Mouse (Mus musculus): Measurements from ENCODE around the gene Spcs1. TPM values are rescaled to one million over a fixed set of nuclear protein-coding genes. Genes with fewer than 3 reads are reported as not detected.
A peak's percentile ranks its signal among the peaks of the same experiment; 100 is the strongest.

The Spcs1 gene
- polyA plus RNA-seq, 1 experiment from 2014 or later = 264 TPM

DNA sequence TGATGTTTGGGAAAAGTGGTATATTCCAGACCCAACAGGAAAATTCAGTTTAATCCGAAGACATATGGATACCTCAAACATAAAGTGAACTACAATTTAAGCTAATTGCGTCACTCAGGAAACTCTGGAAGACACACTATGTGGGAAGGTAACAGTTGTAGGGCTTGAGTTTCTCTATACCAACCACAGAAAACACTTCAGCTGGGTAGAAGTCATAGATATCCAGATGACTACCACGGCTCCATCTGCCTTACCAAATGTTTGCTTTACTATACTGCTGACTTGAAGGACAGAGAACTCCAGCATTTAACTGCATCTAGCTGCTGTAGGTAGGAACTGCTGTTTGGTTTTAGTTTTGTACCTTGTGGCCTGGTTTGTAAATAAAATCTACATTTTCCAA is 10.1 kb upstream of the Spcs1 start:
- peaks cover 28% of the 10 kb centered on the region for H3K4me1 ChIP-seq (replicated peaks)
- H3K27ac ChIP-seq (replicated peaks) = no peak overlapping the region
- no peak for ATAC-seq (ENCODE audit: insufficient read depth)
- H3K27me3 ChIP-seq = no peaks in the 10 kb centered on the region
- H3K4me2 ChIP-seq = no peak overlapping the region
- H3K4me3 ChIP-seq (replicated peaks) = no peak overlapping the region
- peaks cover 84% of the 10 kb centered on the region for H3K36me3 ChIP-seq (replicated peaks)
- WGBS (ENCODE audit: insufficient replicate concordance) = 77% methylated on average over 3 of the region's 3 CpGs
- no peaks in the 10 kb centered on the region for H3K9me3 ChIP-seq (replicated peaks)
- H3K9ac ChIP-seq = no peak overlapping the region

DNA sequence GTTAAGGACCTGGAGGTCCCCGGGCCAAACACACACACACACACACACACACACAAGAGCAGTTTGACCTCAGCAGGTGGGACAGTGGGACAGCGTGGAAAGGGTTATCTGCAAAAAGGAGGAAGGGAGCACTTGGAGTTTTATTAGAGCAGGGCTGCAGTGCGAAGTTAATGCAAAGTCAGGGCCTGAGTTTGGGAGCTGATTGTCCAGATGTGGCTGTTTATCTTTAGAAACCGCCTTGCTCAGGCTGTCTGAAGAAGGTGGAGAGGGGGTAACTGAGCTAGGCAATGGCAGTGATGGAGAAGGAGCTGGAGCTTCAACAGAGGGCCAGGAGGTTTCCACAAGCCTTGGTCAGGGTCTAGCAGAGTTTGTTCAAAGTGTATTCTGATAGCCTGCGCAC is 5.3 kb upstream of the Spcs1 start:
- H3K27ac ChIP-seq (replicated peaks) = peak overlapping the region; percentile 51
- H3K9ac ChIP-seq = 0 out of 2 replicates have a peak overlapping the region, but pooled peaks have one; percentile 0
- WGBS (ENCODE audit: insufficient replicate concordance) = 37% methylated on average over 5 of the region's 5 CpGs
- peaks cover 29% of the 10 kb centered on the region for H3K4me1 ChIP-seq (replicated peaks)
- no peaks in the 10 kb centered on the region for H3K9me3 ChIP-seq (replicated peaks)
- H3K36me3 ChIP-seq (replicated peaks) = peaks cover 36% of the 10 kb centered on the region
- no peaks in the 10 kb centered on the region for H3K27me3 ChIP-seq
- H3K4me2 ChIP-seq = no peak overlapping the region
- peak; percentile 61; the same call in 1 of the 2 replicates for ATAC-seq (ENCODE audit: insufficient read depth)
- no peak overlapping the region for H3K4me3 ChIP-seq (replicated peaks)

DNA sequence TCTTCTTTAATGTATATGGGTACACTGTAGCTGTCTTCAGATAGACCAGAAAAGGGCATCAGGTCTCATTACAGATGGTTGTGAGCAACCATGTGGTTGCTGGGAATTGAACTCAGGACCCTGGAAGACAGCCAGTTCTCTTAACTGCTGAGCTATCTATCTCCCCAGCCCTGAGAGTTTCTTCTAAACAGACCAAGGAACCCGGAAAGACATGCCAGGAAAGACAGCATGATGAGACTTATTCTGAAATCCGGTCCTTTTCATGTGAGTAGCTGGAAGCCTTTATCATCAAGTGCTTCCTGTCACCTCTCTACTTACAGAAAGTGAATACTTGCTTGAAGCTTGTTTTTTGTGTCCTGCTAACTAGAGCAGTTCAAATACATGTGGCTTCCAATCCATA is 3.1 kb upstream of the Spcs1 start:
- 50% methylated on average over 2 of the region's 2 CpGs for WGBS (ENCODE audit: insufficient replicate concordance)
- no peak for ATAC-seq (ENCODE audit: insufficient read depth)
- Histone ChIP-seq H3K4me3 (replicated peaks) (no peak overlapping the region), H3K9ac (no peak overlapping the region), H3K27ac (replicated peaks) (no peak overlapping the region), H3K4me2 (no peak overlapping the region), H3K4me1 (replicated peaks) (peaks cover 40% of the 10 kb centered on the region), H3K27me3 (no peaks in the 10 kb centered on the region), H3K36me3 (replicated peaks) (peaks cover 13% of the 10 kb centered on the region), H3K9me3 (replicated peaks) (no peaks in the 10 kb centered on the region)

DNA sequence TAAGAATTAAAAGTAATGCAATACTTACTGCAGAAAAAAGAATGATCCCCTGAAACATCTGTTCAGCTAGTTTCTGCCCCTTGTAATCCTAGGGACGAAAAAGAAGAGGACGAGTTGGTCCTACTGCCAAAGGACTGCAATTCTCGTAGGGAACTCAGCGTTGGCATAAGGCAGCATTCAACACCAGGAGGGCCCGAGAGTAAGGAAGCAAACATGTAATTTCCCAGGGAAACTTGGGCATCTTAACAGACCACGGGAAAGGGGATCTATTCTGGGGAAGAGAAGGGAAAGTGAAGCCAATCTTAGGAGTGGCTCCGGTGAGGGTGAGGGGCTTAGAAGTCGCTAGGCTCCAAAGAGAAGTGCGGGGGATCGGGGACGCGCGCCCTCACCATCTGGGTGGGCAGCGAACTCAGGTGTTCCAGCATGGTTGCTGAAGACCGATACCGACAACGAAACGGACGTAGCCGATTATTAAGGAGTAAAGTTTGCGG is 611 bp downstream of the Spcs1 start:
- H3K27me3 ChIP-seq = no peaks in the 10 kb centered on the region
- peaks cover 28% of the 10 kb centered on the region for H3K4me1 ChIP-seq (replicated peaks)
- H3K27ac ChIP-seq (replicated peaks) = peak overlapping the region; percentile 94
- peak overlapping the region; percentile 98 for H3K4me3 ChIP-seq (replicated peaks)
- peak overlapping the region; percentile 85 for H3K9ac ChIP-seq
- ATAC-seq (ENCODE audit: insufficient read depth) = no peak
- no peaks in the 10 kb centered on the region for H3K9me3 ChIP-seq (replicated peaks)
- peak overlapping the region; percentile 79 for H3K4me2 ChIP-seq
- under 1% methylated on average over 21 of the region's 21 CpGs for WGBS (ENCODE audit: insufficient replicate concordance)
- peaks cover 17% of the 10 kb centered on the region for H3K36me3 ChIP-seq (replicated peaks)

DNA sequence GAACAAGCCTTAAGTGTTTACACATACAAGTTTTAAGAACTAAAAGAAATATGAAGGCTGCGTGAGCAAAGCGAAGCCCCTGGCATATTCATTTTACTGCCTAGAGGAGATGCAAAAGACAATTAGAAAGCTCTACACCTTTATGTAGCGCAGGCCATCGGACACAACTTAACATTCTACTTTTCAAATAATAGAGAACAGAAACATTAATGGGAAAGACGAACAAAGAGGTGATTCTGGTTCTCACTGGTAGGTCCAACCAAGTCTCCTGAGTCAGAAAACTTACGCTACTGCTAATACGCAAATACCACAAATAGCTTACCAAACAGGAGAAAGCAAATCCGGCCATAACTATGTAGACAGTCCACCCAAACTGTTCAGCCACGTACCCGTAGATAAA is 1.1 kb downstream of the Spcs1 start:
- Histone ChIP-seq H3K36me3 (replicated peaks) (peaks cover 17% of the 10 kb centered on the region), H3K9me3 (replicated peaks) (no peaks in the 10 kb centered on the region), H3K4me3 (replicated peaks) (peak overlapping the region; percentile 98), H3K27me3 (no peaks in the 10 kb centered on the region), H3K4me1 (replicated peaks) (peaks cover 28% of the 10 kb centered on the region), H3K9ac (peak overlapping the region; percentile 85), H3K27ac (replicated peaks) (peak overlapping the region; percentile 94), H3K4me2 (peak overlapping the region; percentile 79)
- ATAC-seq (ENCODE audit: insufficient read depth) = no peak
- WGBS (ENCODE audit: insufficient replicate concordance) = 47% methylated on average over 10 of the region's 10 CpGs

DNA sequence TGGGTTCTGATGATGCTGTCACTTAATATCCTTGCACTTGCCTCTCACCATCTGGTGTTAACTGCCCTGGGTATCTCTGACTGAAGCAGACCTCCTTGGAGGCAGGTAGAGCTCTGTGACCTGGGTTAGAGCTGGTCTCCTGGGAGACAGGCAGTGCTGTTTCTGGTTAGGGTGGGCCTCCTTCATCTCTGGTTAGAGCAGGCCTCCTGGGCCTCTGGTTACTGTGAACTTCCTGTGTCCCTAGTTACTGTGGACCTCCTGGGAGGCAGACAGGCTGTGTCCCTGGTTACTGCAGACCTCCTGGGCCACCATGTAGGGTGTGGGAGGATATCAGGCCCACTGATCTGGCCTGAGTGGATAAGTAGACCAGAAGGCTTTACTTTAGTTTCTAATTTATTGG is 5.1 kb downstream of the Spcs1 start:
- H3K4me1 ChIP-seq (replicated peaks) = peaks cover 19% of the 10 kb centered on the region
- ATAC-seq (ENCODE audit: insufficient read depth) = no peak
- no peak overlapping the region for H3K4me2 ChIP-seq
- H3K27ac ChIP-seq (replicated peaks) = no peak overlapping the region
- H3K9ac ChIP-seq = no peak overlapping the region
- no peaks in the 10 kb centered on the region for H3K9me3 ChIP-seq (replicated peaks)
- no peaks in the 10 kb centered on the region for H3K27me3 ChIP-seq
- H3K4me3 ChIP-seq (replicated peaks) = no peak overlapping the region
- H3K36me3 ChIP-seq (replicated peaks) = peaks cover 17% of the 10 kb centered on the region

DNA sequence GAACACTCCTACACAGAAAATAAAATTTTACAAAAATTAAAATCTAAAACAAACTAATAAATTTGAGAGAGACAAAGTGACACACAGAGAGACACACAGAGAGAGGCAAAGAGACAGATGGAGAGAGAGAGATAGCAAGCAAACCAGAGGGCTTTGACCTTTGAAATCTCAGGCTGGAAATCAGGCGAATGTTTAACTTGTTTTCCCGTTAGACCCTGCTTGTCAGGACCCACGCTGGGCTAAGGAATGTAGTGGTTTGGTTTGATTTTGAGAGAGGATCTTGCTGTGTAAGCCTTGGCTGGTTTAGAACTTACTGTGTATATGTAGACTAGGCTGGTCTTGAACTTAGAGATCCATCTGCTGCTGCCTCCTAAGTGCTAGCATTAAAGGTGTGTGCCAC is 25.2 kb downstream of the Spcs1 start:
- Histone ChIP-seq H3K4me3 (replicated peaks) (no peak overlapping the region), H3K27ac (replicated peaks) (peak overlapping the region; percentile 29; the same call in 1 of the 2 replicates), H3K4me1 (replicated peaks) (no peaks in the 10 kb centered on the region), H3K9me3 (replicated peaks) (no peaks in the 10 kb centered on the region), H3K9ac (no peak overlapping the region), H3K36me3 (replicated peaks) (0 out of 2 replicates have a peak, but pooled peaks cover 4% of the 10 kb centered on the region), H3K27me3 (no peaks in the 10 kb centered on the region), H3K4me2 (no peak overlapping the region)
- 52% methylated on average over 3 of the region's 3 CpGs for WGBS (ENCODE audit: insufficient replicate concordance)
- peak; percentile 22; the same call in 1 of the 2 replicates for ATAC-seq (ENCODE audit: insufficient read depth)

DNA sequence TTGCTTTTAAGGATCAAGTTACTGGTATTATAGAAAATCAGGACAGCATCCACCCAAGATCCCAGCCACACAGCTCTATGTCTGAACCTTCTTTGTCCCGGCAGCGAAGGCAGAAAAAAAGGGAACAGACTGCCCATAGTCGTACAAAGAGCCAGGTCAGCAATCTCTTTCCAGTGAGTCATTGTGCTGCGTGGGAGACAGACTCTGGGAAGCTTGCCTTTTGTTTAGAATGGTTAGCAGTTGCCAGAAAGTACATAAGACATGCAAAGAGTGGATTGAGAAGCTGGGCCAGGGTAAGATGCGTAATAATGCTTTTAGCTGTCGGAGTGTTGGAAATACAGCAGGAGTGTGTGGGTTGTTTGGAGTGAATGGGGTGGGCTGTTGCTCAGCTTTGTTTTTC is 27.3 kb downstream of the Spcs1 start:
- no peaks in the 10 kb centered on the region for H3K4me1 ChIP-seq (replicated peaks)
- no peak overlapping the region for H3K27ac ChIP-seq (replicated peaks)
- H3K9me3 ChIP-seq (replicated peaks) = no peaks in the 10 kb centered on the region
- 61% methylated on average over 6 of the region's 6 CpGs for WGBS (ENCODE audit: insufficient replicate concordance)
- no peak for ATAC-seq (ENCODE audit: insufficient read depth)
- no peak overlapping the region for H3K4me2 ChIP-seq
- H3K4me3 ChIP-seq (replicated peaks) = no peak overlapping the region
- H3K27me3 ChIP-seq = no peaks in the 10 kb centered on the region
- no peak overlapping the region for H3K9ac ChIP-seq
- no peaks in the 10 kb centered on the region for H3K36me3 ChIP-seq (replicated peaks)

DNA sequence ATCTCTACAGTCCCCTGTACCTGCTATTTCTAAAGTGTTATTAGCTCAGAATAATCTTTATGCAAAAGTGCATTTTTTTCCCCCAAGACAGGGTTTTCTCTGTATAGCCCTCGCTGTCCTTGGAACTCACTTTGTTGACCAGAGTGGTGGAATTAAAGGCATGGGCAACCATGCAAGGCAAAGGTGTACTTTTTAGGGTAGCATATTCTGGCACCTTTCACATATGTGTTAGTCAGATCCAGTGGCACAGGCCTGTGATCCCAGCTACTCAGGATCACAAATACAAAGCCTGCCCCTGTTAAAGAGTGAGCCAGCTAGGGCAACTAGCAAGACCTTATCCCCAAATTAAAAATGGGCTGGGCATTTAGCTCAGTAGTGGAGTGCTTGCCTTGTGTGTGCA is 41.1 kb downstream of the Spcs1 start:
- WGBS (ENCODE audit: insufficient replicate concordance) = 78% methylated on average over 1 of the region's 1 CpGs
- peaks cover 6% of the 10 kb centered on the region; the same call in 1 of the 2 replicates for H3K36me3 ChIP-seq (replicated peaks)
- no peak overlapping the region for H3K27ac ChIP-seq (replicated peaks)
- ATAC-seq (ENCODE audit: insufficient read depth) = no peak
- no peak overlapping the region for H3K4me3 ChIP-seq (replicated peaks)
- H3K9me3 ChIP-seq (replicated peaks) = no peaks in the 10 kb centered on the region
- no peaks in the 10 kb centered on the region for H3K27me3 ChIP-seq
- no peak overlapping the region; the same call in 1 of the 2 replicates for H3K9ac ChIP-seq
- H3K4me1 ChIP-seq (replicated peaks) = peaks cover 9% of the 10 kb centered on the region; the same call in 1 of the 2 replicates
- no peak overlapping the region for H3K4me2 ChIP-seq

DNA sequence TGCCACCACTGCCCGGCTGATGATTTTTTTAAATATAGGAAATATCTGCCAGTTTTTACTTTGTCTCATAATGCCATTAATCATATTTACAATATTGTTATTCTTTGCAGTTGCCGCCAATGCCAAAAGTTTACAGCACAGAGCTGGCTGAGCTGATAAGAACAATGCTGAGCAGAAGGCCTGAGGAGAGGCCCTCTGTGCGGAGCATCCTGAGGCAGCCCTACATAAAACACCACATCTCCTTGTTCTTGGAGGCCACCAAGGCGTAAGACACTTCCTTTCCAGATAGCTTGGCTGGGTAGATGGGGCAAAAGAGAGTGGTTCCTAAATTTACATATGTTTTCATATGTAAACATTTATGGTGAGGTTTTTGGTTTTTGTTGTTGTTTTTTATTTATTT is 42.4 kb downstream of the Spcs1 start:
- Histone ChIP-seq H3K36me3 (replicated peaks) (peaks cover 6% of the 10 kb centered on the region; the same call in 1 of the 2 replicates), H3K27me3 (no peaks in the 10 kb centered on the region), H3K4me3 (replicated peaks) (no peak overlapping the region), H3K4me1 (replicated peaks) (peaks cover 9% of the 10 kb centered on the region; the same call in 1 of the 2 replicates), H3K27ac (replicated peaks) (no peak overlapping the region), H3K9me3 (replicated peaks) (no peaks in the 10 kb centered on the region), H3K4me2 (no peak overlapping the region), H3K9ac (no peak overlapping the region)
- ATAC-seq (ENCODE audit: insufficient read depth) = no peak
- WGBS (ENCODE audit: insufficient replicate concordance) = 49% methylated on average over 4 of the region's 4 CpGs

DNA sequence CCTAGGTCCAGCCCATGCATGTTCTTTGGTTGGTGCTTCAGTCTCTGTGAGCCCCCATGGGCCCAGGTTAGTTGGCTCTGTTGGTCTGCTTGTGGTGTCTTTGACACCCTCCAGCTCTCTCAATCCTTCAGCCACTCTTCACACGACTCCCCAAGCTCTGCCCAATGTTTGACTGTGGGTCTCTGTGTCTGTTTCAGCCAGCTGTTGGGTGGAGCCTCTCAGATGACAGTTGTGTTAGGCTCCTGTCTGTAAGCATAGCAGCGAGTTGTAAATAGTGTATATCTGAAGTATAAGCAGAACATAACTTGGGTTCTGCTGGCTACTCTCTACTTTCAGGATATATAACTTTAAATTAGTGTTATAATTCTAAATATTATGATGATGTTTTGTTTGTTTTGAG is 43.0 kb downstream of the Spcs1 start:
- WGBS (ENCODE audit: insufficient replicate concordance) = 50% methylated on average over 2 of the region's 2 CpGs
- no peaks in the 10 kb centered on the region for H3K9me3 ChIP-seq (replicated peaks)
- no peak for ATAC-seq (ENCODE audit: insufficient read depth)

More for the DNA sequence above, 43.0 kb downstream of the Spcs1 start:
- Histone ChIP-seq H3K36me3 (replicated peaks) (peaks cover 6% of the 10 kb centered on the region; the same call in 1 of the 2 replicates), H3K4me3 (replicated peaks) (no peak overlapping the region), H3K4me1 (replicated peaks) (peaks cover 9% of the 10 kb centered on the region; the same call in 1 of the 2 replicates), H3K27ac (replicated peaks) (no peak overlapping the region), H3K4me2 (no peak overlapping the region), H3K9ac (no peak overlapping the region), H3K27me3 (no peaks in the 10 kb centered on the region)
